Mouse (Mus musculus): Measurements from ENCODE around the gene Oxsm.

The Oxsm gene

DNA sequence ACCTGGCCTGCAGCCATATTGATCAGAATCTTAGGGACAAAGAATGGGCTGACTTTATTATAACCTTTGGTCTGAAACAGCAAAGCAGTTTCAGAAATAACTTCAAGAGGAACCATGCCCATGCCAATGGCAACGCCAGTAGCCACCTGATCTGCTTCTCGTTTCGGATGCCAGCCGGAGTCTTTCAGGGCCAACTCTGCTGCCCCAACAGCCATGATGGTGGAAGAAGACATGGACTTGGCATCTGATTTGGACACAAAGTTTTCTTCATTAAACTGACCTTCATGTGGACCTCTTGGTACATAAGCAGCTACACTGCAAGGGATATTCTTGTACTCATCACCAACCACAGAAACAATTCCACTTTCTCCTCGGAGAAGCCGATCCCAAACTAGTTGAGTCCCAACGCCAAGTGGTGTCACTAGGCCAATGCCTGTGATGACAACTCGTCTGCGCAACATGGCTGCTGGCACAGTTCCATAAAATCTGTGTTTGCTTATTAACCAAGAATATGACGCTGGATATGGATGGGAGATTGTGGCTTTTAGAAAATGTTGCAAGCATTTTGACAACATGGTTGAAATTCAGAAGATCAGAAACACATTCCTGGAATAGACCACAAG is 7.3 kb downstream of the Oxsm start:
- peak in 1 of 2 experiments; percentile 19 for DNase-seq

GRCm38 (mm10) chr14:16236466-16236865 is 13.1 kb downstream of the Oxsm start:
- no peak for DNase-seq

DNA sequence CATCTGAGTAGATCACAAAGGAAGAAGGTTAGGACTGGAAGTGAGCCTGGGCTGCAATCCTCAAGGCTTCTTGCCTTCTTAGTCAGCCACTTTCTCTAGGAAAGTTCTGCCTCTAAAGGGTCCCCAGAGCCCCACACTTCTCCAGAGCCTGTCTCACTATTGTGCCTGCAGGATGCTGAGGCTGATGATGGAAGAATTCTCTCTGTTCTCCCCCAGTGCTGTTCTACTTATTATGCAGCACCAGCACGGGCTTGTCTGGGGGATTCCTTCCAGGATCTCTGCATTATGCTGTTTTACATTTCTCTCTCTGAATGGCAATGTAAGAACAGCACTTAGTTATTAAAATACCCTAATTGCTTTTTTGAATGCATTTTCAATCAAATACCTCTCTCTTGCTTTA is 16.1 kb downstream of the Oxsm start:
- no peak for DNase-seq

GRCm38 (mm10) chr14:16230581-16230980 is 19.0 kb downstream of the Oxsm start:
- no peak for DNase-seq

DNA sequence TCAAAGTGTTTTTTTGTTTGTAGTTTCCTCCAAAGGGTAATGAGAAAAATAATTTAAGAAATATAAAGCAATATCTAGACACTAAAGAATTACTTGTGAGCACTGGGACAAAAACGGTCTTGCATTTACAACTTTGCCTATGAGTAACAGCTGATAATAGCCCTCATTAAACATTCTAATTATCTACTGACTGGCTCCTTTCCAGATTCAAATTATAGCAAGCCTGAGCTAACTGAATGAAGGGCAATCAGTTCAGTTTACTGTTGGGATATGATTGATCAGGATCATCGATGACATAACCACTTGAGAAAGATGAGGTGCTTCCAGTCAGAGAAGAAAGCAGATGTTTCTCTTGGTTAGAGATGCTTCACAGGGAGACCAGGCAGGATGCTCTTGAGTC is 20.2 kb downstream of the Oxsm start:
- no peak for DNase-seq

DNA sequence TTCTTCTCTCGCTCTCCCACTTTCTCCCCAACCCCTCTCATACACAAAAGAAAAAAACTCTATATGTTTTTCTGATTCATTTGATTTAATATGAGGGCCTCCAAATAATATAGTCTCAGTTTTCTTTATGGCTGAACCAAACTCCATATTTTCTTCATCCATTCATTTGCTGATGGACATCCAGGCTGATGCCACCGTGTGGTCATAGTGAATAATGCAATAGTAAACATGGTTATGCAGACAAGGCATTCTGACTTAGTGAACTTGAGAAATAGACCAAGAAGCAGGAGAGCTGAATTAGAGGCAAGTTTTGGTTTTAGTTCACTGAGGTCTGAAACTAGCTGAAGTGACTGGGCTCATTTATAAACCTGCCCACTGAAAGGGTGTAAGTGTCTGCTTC is 30.6 kb downstream of the Oxsm start:
- DNase-seq, result no peak

DNA sequence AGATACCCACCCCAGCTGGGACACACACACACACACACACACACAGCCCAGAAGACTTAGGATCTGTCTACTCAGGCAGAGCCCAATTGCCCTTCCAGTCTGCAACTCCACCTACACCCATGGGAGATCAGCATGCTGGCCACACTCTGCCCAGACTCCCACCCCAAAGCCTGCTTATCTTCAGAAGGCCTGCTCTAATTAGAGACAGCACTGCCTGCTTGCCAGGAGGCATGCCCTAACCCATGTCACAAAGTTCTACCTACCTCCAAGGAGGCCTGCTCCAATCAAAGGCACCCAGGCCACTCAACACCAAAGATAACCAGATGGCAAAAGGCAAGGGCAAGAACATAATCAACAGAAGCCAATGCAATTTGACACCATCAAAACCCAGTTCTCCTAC is 41.9 kb downstream of the Oxsm start:
- no peak for DNase-seq

GRCm38 (mm10) chr14:16201673-16202072 is 47.9 kb downstream of the Oxsm start:
- no peak for DNase-seq

DNA sequence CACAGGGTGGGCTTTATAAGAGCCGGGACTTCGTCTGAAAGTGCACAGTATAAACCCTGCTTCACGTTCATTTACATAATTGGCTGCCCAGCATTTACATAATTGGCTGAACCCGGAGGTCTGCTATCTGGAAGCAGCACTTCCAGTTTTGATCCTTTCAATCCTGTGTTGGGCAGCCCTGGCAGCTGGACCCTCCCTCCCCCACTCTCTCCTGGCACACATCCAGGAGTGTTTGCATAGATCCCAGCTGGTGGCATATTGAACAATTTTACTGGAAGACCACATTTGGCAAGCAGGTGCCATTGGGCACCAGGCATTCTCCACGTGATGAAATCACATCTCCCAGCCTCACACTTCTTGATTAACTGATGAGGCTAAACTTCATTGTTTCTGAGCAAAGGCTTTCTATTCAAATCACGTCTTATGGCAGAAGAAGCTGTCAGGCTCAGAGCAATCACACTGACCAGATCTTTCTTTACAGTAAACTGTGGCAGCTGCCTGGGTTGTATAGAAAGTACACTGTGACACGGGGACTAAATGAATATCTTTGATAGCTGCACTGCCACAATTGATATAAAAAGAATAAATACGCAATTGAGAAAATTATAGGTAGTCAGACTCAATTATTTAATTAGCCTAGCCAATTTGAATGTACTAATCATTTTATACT is 48.5 kb downstream of the Oxsm start:
- DNase-seq, result peak; percentile 18 to 19

DNA sequence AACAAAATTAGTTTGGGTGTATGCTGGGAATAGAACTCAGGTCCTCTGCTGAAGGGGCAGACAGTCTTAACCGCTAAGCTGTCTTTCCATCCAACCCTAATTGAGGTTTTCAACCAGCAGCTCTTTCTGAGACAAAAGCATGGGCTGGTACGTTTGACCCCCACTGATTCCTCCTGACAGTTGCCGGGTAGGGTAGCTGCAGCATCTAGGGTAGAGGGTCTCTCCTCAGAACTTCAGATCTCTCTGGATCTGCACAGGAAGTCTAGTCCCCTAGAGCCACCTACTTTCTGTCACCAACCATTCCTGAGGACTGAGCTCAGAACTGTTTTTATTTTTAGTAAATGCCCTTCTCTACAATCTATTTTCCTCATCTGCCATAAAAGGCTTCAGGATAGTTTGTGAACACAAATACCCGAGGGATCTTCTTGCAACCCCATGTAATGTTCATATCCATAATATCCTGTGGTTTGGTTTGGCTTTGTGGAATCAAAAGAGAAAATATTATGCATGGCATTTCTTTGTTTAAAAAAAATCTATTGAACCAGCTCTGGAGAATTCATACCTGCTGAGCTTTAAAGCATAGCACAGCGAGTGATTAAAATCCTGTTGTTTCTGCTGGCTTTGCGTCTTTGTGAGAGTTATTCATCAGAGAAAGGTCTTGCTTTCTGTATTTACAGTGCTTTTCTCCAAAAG is 49.2 kb downstream of the Oxsm start:
- no peak for DNase-seq

DNA sequence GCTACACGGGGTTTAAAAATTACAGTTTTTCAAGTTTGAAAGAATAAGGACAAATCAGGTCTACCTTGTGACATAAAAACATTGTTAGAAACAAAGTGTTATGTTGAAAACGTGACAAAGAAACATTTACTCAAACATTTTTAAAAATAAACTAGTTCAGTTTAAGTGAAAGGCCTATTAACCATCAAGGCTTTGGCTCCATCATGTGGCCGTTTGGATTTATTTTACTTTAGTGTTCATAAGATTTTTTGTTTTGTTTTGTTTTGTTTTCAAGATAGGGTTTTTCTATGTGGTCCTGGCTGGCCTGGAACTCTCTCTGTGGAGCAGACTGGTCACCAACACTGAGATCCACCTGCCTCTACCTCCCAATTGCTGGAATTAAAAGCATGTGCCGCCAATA is 53.1 kb downstream of the Oxsm start:
- no peak for DNase-seq

- DNase-seq, result no peak
These were observed 54.1 kb downstream of the Oxsm start for GRCm38 (mm10) chr14:16195486-16195885.

GRCm38 (mm10) chr14:16194125-16194524 is 55.5 kb downstream of the Oxsm start:
- DNase-seq, result no peak

GRCm38 (mm10) chr14:16189142-16189541 is 60.5 kb downstream of the Oxsm start:
- peak; percentile 19 to 41 for DNase-seq
